Mouse (Mus musculus): ENCODE data around the gene Pebp1. TPM values are rescaled to one million over a fixed set of nuclear protein-coding genes. Genes with fewer than 3 reads are reported as not detected.
A peak's percentile ranks its signal among the peaks of the same experiment; 100 is the strongest.
"Not testable (repeated sequence)": the region's sequence is repeated elsewhere in the genome, so short reads cannot be mapped to it uniquely, and the experiment has no call there.

The Pebp1 gene
- polyA plus RNA-seq, 1 experiment = not detected

DNA sequence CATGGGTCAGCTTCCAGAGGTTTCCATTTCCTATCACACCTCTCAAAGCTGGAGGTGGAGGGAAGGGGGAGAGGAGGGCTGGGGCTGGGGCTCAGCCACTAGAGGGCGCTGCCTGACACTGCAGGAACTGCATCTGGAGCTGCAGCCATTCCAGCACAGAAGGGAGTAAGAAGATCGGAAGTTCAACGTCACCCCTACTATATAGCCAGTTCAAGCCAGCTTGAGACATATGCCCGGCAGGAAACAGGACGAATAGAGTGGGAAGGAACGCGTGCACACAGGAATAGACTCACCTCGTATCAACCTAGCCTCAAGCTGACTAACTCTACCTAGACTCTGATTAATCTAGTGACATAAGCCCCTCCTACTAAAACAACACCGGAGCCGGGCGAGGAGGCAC lies 20.3 kb upstream of the Pebp1 start:
- TF ChIP-seq POLR2A (IDR thresholded peaks at IDR 0.05; ENCODE audit: insufficient read depth, low read depth, low read length) = no peak
- 0 out of 2 replicates have a peak, but pooled peaks have one; percentile 13 for TF ChIP-seq CTCF (IDR thresholded peaks at IDR 0.05; ENCODE audit: insufficient read depth, low read depth, low read length)
- Histone ChIP-seq H3K27ac (ENCODE audit: insufficient read depth, low read depth, low read length) (no peak overlapping the region), H3K4me3 (ENCODE audit: insufficient read depth, low read depth, low read length) (no peak overlapping the region), H3K4me1 (ENCODE audit: control insufficient read depth, insufficient read depth, low read length) (no peaks in the 10 kb centered on the region)
- WGBS = 35% methylated on average over 11 of the region's 11 CpGs

DNA sequence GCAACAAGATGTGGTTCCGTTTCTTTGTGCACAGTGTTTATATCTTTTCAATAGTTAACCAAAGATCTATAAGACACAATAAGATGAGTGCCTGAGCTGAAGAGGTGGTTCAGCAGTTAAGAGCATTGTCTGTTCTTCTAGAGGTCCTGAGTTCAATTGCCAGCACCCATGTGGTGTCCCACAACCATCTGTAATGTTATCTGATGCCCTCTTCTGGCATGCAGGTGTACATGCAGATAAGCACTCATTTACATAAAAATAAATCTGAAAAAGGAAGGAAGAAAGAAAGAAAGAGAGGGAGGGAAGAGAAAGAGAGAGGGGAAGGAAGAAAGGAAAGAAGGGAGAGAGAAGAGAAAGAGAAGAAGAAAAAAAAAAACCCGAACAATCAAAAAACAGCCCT lies 19.4 kb upstream of the Pebp1 start:
- WGBS = 97% methylated on average over 2 of the region's 2 CpGs
- Histone ChIP-seq H3K27ac (ENCODE audit: insufficient read depth, low read depth, low read length) (no peak overlapping the region), H3K4me1 (ENCODE audit: control insufficient read depth, insufficient read depth, low read length) (no peaks in the 10 kb centered on the region), H3K4me3 (ENCODE audit: insufficient read depth, low read depth, low read length) (no peak overlapping the region)
- no peak for TF ChIP-seq POLR2A (IDR thresholded peaks at IDR 0.05; ENCODE audit: insufficient read depth, low read depth, low read length)
- TF ChIP-seq CTCF (IDR thresholded peaks at IDR 0.05; ENCODE audit: insufficient read depth, low read depth, low read length) = no peak

DNA sequence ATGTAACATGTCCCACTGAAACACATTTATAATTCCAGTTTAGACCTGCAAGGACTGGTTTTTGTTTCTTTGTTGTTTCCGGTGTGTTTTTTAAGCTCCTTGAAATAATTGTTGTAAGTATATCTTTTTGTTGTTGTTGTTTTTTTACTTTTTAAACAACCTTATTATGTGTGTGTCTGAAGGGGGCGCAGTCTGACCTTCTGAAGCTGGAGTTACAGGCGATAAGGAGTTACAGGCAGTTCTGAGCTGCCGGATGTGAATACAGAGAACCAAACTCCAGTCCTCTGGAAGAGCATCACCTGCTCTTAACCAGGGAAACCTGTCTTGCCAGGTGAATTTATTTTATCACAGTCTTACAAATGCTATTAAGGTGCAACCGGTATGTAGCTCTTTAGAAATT lies 18.3 kb upstream of the Pebp1 start:
- no peaks in the 10 kb centered on the region for H3K4me1 ChIP-seq (ENCODE audit: control insufficient read depth, insufficient read depth, low read length)
- TF ChIP-seq POLR2A (IDR thresholded peaks at IDR 0.05; ENCODE audit: insufficient read depth, low read depth, low read length) = no peak
- TF ChIP-seq CTCF (IDR thresholded peaks at IDR 0.05; ENCODE audit: insufficient read depth, low read depth, low read length) = no peak
- WGBS = 72% methylated on average over 5 of the region's 5 CpGs
- H3K4me3 ChIP-seq (ENCODE audit: insufficient read depth, low read depth, low read length) = no peak overlapping the region
- H3K27ac ChIP-seq (ENCODE audit: insufficient read depth, low read depth, low read length) = no peak overlapping the region

DNA sequence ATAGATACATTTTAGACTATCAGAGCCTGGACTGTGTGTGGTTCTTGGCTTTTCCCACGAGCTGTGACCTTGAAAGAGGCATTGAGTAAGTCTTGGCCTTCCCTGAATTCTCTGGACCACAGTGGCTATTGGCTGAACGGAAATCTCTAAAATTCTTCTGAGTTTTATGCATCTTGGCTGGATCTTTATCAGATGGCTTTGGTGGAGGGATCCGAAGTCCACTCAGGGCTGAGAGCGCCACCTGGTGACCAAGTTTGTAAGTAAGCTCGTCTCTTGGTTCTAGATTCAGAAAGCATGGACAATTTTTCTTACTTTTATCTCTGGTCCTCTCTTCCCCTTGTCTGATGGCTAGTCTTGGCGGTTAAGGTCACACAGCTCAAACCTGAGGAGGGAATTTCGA lies 17.5 kb upstream of the Pebp1 start:
- no peak for TF ChIP-seq POLR2A (IDR thresholded peaks at IDR 0.05; ENCODE audit: insufficient read depth, low read depth, low read length)
- TF ChIP-seq CTCF (IDR thresholded peaks at IDR 0.05; ENCODE audit: insufficient read depth, low read depth, low read length) = peak; percentile 30; the same call in 1 of the 2 replicates
- 52% methylated on average over 7 of the region's 7 CpGs for WGBS
- H3K4me3 ChIP-seq (ENCODE audit: insufficient read depth, low read depth, low read length) = no peak overlapping the region
- no peaks in the 10 kb centered on the region for H3K4me1 ChIP-seq (ENCODE audit: control insufficient read depth, insufficient read depth, low read length)
- H3K27ac ChIP-seq (ENCODE audit: insufficient read depth, low read depth, low read length) = no peak overlapping the region

DNA sequence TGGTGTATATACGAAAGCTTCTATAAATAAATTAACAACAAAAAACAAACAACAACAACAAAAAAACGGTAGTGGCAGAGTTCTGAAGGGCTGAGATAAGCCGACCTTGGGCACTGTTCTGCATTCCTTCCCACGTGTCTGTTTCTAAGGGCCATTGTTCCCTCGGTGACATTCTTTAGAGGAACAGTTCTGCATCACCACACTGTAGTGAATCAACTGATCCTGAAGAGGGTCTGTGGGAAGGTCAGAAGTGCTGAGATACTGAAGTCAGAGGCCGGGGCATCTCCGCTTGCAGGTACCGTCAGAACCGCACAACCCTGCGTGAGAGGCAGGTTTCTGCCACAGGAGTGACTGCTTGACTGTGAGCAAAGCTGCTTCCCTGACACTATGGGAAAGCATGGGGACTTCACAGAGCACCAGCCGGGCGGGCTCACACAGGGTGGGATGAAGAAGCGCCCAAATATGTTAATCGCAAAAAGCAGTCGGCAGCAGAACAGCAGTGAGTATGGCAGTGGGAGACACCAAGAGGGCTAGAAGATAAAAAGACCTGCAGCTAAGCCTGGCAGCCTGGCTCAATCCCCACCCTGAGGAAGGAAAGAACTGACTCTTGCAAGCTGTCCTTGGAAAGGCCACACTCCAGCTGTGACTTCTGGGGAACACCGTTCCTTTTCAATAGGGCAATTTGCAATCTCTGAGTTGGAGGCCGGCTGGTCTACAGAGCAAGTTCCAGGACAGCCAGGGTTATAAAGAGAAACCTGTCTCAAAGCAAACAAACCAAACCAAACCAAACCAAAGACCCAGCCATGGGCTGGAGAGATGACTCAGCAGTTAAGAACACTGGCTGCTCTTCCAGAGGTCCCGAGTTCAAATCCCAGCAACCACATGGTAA lies 16.5 kb upstream of the Pebp1 start:
- Histone ChIP-seq H3K27ac (ENCODE audit: insufficient read depth, low read depth, low read length) (no peak overlapping the region), H3K4me1 (ENCODE audit: control insufficient read depth, insufficient read depth, low read length) (no peaks in the 10 kb centered on the region), H3K4me3 (ENCODE audit: insufficient read depth, low read depth, low read length) (no peak overlapping the region)
- WGBS = 72% methylated on average over 18 of the region's 18 CpGs
- TF ChIP-seq CTCF (IDR thresholded peaks at IDR 0.05; ENCODE audit: insufficient read depth, low read depth, low read length) = no peak
- no peak for TF ChIP-seq POLR2A (IDR thresholded peaks at IDR 0.05; ENCODE audit: insufficient read depth, low read depth, low read length)

DNA sequence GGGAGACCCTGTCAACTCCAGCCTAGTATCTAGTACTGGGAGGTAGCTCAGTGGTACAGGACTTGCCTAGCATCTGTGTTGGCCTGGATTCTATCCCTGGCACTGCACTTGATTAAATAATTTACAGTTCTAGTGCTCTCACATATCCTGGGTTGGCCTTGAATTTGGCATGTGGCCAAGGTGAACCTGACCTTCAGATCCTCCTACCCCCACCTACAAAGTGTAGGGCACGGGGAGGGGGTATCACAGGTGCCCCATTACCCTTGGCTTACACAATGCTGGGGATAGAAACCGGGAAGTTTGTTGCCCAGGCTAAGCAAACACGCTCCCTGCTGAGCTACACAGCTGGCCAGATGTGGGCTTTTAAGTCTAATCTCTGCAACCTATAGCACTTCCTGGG lies 15.5 kb upstream of the Pebp1 start:
- TF ChIP-seq POLR2A (IDR thresholded peaks at IDR 0.05; ENCODE audit: insufficient read depth, low read depth, low read length) (no peak), CTCF (IDR thresholded peaks at IDR 0.05; ENCODE audit: insufficient read depth, low read depth, low read length) (no peak)
- Histone ChIP-seq H3K4me3 (ENCODE audit: insufficient read depth, low read depth, low read length) (no peak overlapping the region), H3K27ac (ENCODE audit: insufficient read depth, low read depth, low read length) (no peak overlapping the region), H3K4me1 (ENCODE audit: control insufficient read depth, insufficient read depth, low read length) (no peaks in the 10 kb centered on the region)
- WGBS = 78% methylated on average over 3 of the region's 3 CpGs

DNA sequence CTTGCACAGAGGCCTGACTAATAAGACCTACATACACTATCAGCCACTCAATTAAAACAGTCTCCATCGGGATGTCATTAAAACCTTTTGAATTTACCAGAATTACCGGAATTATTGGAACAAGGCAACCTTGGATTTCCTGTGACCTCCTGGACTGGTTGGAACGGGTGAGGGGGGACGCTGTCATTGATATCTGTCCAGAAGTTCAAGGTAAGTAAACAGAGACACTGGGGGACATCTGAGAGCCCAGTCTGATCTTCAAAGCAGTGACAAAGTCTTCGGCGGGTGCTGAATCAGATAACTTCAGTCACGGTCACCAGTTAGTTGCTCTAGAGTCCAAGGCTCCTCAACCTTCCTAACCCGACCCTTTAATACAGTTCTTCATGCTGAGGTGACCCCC lies 7.6 kb upstream of the Pebp1 start:
- no peak overlapping the region for H3K27ac ChIP-seq (ENCODE audit: insufficient read depth, low read depth, low read length)
- TF ChIP-seq POLR2A (IDR thresholded peaks at IDR 0.05; ENCODE audit: insufficient read depth, low read depth, low read length) = no peak
- no peak for TF ChIP-seq CTCF (IDR thresholded peaks at IDR 0.05; ENCODE audit: insufficient read depth, low read depth, low read length)
- WGBS = 93% methylated on average over 8 of the region's 8 CpGs
- no peaks in the 10 kb centered on the region for H3K4me1 ChIP-seq (ENCODE audit: control insufficient read depth, insufficient read depth, low read length)
- H3K4me3 ChIP-seq (ENCODE audit: insufficient read depth, low read depth, low read length) = no peak overlapping the region

DNA sequence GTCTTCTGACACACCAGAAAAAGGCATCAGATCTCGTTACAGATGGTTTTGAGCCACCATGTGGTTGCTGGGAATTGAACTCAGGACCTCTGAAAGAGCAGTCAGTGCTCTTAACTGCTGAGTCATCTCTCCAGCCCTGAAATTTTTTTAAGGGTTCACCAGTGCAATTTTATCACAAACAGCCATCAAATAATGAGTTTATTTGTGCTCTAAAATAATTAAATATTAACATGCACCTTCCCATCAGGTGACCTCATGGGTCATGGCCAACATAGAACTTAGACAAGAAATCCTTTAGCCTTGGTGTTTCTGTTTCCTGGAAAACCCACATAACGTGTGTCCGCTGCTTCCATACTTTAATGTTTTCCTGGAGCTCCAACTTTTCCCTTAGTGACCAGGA lies 6.4 kb upstream of the Pebp1 start:
- not testable (repeated sequence) for H3K27ac ChIP-seq (ENCODE audit: insufficient read depth, low read depth, low read length); H3K4me3 ChIP-seq (ENCODE audit: insufficient read depth, low read depth, low read length); H3K4me1 ChIP-seq (ENCODE audit: control insufficient read depth, insufficient read depth, low read length)
- WGBS = 83% methylated on average over 3 of the region's 3 CpGs

DNA sequence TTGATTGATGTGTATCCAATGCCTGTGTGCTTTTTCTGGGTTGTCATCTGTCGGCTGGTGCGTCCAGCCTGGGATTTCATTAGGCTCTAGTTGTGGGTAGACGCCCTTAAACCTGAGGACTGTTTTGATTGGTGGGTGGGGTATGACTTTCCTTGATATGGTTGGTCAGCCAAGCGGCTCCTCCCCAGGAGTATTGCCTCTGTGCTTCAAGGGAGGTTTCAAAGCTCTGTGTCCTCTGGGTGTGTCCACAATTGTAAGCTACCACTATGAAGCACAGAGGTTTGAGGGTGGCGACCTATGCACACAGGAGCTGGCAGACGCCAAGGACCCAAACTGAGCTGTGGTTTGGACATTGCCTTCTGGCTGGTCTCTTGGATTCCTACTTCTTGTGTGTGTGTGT lies 5.1 kb upstream of the Pebp1 start:
- H3K4me1 ChIP-seq (ENCODE audit: control insufficient read depth, insufficient read depth, low read length) = 0 out of 2 replicates have a peak, but pooled peaks cover 4% of the 10 kb centered on the region
- no peak overlapping the region for H3K4me3 ChIP-seq (ENCODE audit: insufficient read depth, low read depth, low read length)
- H3K27ac ChIP-seq (ENCODE audit: insufficient read depth, low read depth, low read length) = no peak overlapping the region
- WGBS = 84% methylated on average over 6 of the region's 6 CpGs
- TF ChIP-seq POLR2A (IDR thresholded peaks at IDR 0.05; ENCODE audit: insufficient read depth, low read depth, low read length) (no peak), CTCF (IDR thresholded peaks at IDR 0.05; ENCODE audit: insufficient read depth, low read depth, low read length) (no peak)
